Mouse (Mus musculus) cerebellum, adult 2 months (tissue): ENCODE data around the gene Zfp846.

Source experiments
- CTCF ChIP-seq: fragments of 200-500 bp; IDR thresholded peaks from 2 replicates; pipeline ENCODE4 v1.5.1; 2011; ENCODE audit warnings: low read depth, mild to moderate bottlenecking, control low read depth, low read length, moderate library complexity, borderline replicate concordance; ENCODE audit not compliant: insufficient read depth
- POLR2A ChIP-seq: fragments of 200-500 bp; IDR thresholded peaks from 2 replicates; pipeline ENCODE4 v1.6.1; 2011; ENCODE audit warnings: low read length, control low read depth, borderline replicate concordance; ENCODE audit not compliant: insufficient read depth

- no peak for TF ChIP-seq POLR2A
- no peak for TF ChIP-seq CTCF
Measured at GRCm38 (mm10) chr9:20536598-20536997, 44.5 kb upstream of the Zfp846 start.
